Mouse (Mus musculus): ENCODE measurements around the gene Klhl28. TPM values are rescaled to one million over a fixed set of nuclear protein-coding genes. Genes with fewer than 3 reads are reported as not detected.

The Klhl28 gene
- total RNA-seq, 2 experiments from 2014 or later = 21.4 to 23.8 TPM

Other genes with a start within 250 kb of the Klhl28 start
- 10 to 100 TPM; 11.7 to 12.3 TPM for gene Gm527, start 47.6 kb downstream of the Klhl28 start, total RNA-seq (2021)
- gene Togaram1, start 270 bp upstream of the Klhl28 start, total RNA-seq (2021) = 10 to 100 TPM; 37.7 to 38.0 TPM
- 10 to 100 TPM; 38.0 to 44.1 TPM for gene Prpf39, start 70.8 kb upstream of the Klhl28 start, total RNA-seq (2021)
- gene Fkbp3, start 108.5 kb upstream of the Klhl28 start, total RNA-seq (2021) = 100 to 1,000 TPM; 169 to 174 TPM
- gene Fancm, start 110.1 kb upstream of the Klhl28 start, total RNA-seq (2021) = 10 to 100 TPM; 10.3 to 10.6 TPM
- gene Mis18bp1, start 207.1 kb upstream of the Klhl28 start, total RNA-seq (2021) = 1 to 10 TPM; 1.1 to 1.2 TPM